Mouse (Mus musculus): ENCODE measurements around the gene Zmat1.

DNA sequence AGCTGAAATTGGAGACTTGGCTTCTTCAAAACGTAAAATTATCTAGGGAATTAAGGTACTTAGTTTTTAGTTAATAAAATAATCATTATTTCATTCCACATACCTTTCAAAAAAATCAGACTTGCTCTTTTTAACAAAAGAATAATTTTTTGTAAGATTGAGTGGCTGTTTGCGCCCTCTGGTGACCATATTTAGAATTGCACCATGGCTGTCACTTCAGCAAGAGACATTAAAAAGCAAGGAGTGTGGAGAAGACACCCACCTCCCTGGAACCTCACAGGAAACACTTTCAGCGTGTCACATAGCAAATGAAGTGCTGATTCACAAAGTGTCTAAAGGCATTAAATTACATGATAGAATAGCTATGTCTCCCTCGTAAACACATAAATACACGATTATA lies 78.6 kb downstream of the Zmat1 start:
- TF ChIP-seq CTCF (IDR thresholded peaks at IDR 0.05; ENCODE audit: low read depth, low read length) = no peak
- TF ChIP-seq POLR2A (IDR thresholded peaks at IDR 0.05; ENCODE audit: borderline replicate concordance, low read depth, low read length) = no peak

All from bone marrow macrophage, adult 2 months (primary cell).